Mouse (Mus musculus) spleen, postnatal 10 days (tissue): ENCODE measurements around the gene P4ha2.
A peak's percentile ranks its signal among the peaks of the same experiment; 100 is the strongest.

ENCODE experiments used
- DNase-seq, 2 experiments: peaks; one replicate each; pipeline ENCODE4 v3.0.0; 2021 to 2022; ENCODE audit warnings: low spot score in 2 of 2

Gene P4ha2

GRCm38 (mm10) chr11:54068520-54069371, 31.1 kb upstream of the P4ha2 start, which contains the start of gene Pdlim4:
Pdlim4 (minus strand) TSS chr11:54069014.
- DNase-seq = no peak

- DNase-seq = no peak
These were observed 28.0 kb upstream of the P4ha2 start for GRCm38 (mm10) chr11:54071726-54072445.

- no peak for DNase-seq
These were observed 26.6 kb upstream of the P4ha2 start for GRCm38 (mm10) chr11:54073291-54073690.

GRCm38 (mm10) chr11:54075353-54075752, 24.5 kb upstream of the P4ha2 start:
- no peak for DNase-seq

GRCm38 (mm10) chr11:54076101-54076500, 23.8 kb upstream of the P4ha2 start:
- DNase-seq = no peak

GRCm38 (mm10) chr11:54080435-54080834, 19.5 kb upstream of the P4ha2 start:
- DNase-seq = no peak

GRCm38 (mm10) chr11:54082725-54083124, 17.2 kb upstream of the P4ha2 start:
- no peak for DNase-seq

- DNase-seq = no peak
These were observed 14.9 kb upstream of the P4ha2 start for GRCm38 (mm10) chr11:54084976-54085375.

- DNase-seq = no peak
These were observed 14.1 kb upstream of the P4ha2 start for GRCm38 (mm10) chr11:54085816-54086215.

GRCm38 (mm10) chr11:54088253-54088946, 11.5 kb upstream of the P4ha2 start:
- no peak for DNase-seq

- DNase-seq = peak; percentile 80 to 89
These were observed 11.0 kb upstream of the P4ha2 start for GRCm38 (mm10) chr11:54088947-54089317.

GRCm38 (mm10) chr11:54090091-54090879, 9.6 kb upstream of the P4ha2 start:
- DNase-seq = no peak

- DNase-seq = peak in 1 of 2 experiments; percentile 32
These were observed 8.2 kb upstream of the P4ha2 start for GRCm38 (mm10) chr11:54091726-54092125.

- no peak for DNase-seq
These were observed 7.7 kb upstream of the P4ha2 start for GRCm38 (mm10) chr11:54092188-54092587.

- peak in 1 of 2 experiments; percentile 32 for DNase-seq
These were observed 6.9 kb upstream of the P4ha2 start for GRCm38 (mm10) chr11:54093000-54093399.

GRCm38 (mm10) chr11:54100692-54101591, 1.0 kb downstream of the P4ha2 start:
- DNase-seq = peak in 1 of 2 experiments; percentile 34

- DNase-seq = no peak
These were observed 1.8 kb downstream of the P4ha2 start for GRCm38 (mm10) chr11:54101701-54102100.

- DNase-seq = no peak
These were observed 3.0 kb downstream of the P4ha2 start for GRCm38 (mm10) chr11:54102706-54103449.

GRCm38 (mm10) chr11:54105011-54105410, 5.1 kb downstream of the P4ha2 start:
- DNase-seq = no peak

- no peak for DNase-seq
These were observed 6.8 kb downstream of the P4ha2 start for GRCm38 (mm10) chr11:54106676-54107075.
